Mouse (Mus musculus) neural tube, embryonic 14.5 days (tissue): ENCODE data around the gene Rab10. TPM values are rescaled to one million over a fixed set of nuclear protein-coding genes. Genes with fewer than 3 reads are reported as not detected.

Experiments used
- ATAC-seq: fragments of 200-750 bp; cut with Nextera tagmentation; 2 replicates; pipeline ENCODE4 v1.8.0; 2017; ENCODE audit warnings: low read depth, mild to moderate bottlenecking, moderate TSS enrichment, moderate library complexity
- H3K27ac ChIP-seq: fragments of 300-500 bp; sonication (generic); 2 replicates; pipeline ENCODE4 v1.5.1; 2014; ENCODE audit warnings: low read depth, mild to moderate bottlenecking, control low read depth, low read length, moderate library complexity, mixed read lengths
- H3K27me3 ChIP-seq: fragments of 300-500 bp; sonication (generic); 2 replicates; pipeline ENCODE4 v1.6.1; 2014; ENCODE audit warnings: low read length; ENCODE audit not compliant: control insufficient read depth, insufficient read depth
- H3K36me3 ChIP-seq: fragments of 300-500 bp; sonication (generic); 2 replicates; pipeline ENCODE4 v1.6.1; 2014; ENCODE audit warnings: low read length, mixed read lengths; ENCODE audit not compliant: control insufficient read depth, insufficient read depth
- H3K4me1 ChIP-seq: fragments of 300-500 bp; sonication (generic); 2 replicates; pipeline ENCODE4 v1.6.1; 2014; ENCODE audit warnings: low read length; ENCODE audit not compliant: control insufficient read depth, insufficient read depth
- H3K4me2 ChIP-seq: fragments of 300-500 bp; sonication (generic); 2 replicates; pipeline ENCODE4 v1.6.1; 2014; ENCODE audit warnings: mild to moderate bottlenecking, low read depth, low read length, control low read depth
- H3K4me3 ChIP-seq: fragments of 300-500 bp; sonication (generic); 2 replicates; pipeline ENCODE4 v1.5.1; 2014; ENCODE audit warnings: low read depth, low read length, control low read depth, mixed read lengths
- H3K9ac ChIP-seq: fragments of 300-500 bp; sonication (generic); replicated peaks from 2 replicates; pipeline ENCODE4 v1.6.1; 2014; ENCODE audit warnings: low read depth, mild to moderate bottlenecking, control low read depth, low read length, mixed read lengths
- H3K9me3 ChIP-seq: fragments of 300-500 bp; sonication (generic); 2 replicates; pipeline ENCODE4 v1.6.1; 2016; ENCODE audit warnings: low read length; ENCODE audit not compliant: control insufficient read depth
- WGBS: fragments of 180-500 bp; shearing (Covaris S2); extraction: QIAGEN DNeasy Blood & Tissue Kit; methylation state at CpG from one replicate; pipeline ENCODE4 v1.1.7; 2014; 5-methylcytosine and 5-hydroxymethylcytosine counted together
- polyA plus RNA-seq: library from polyadenylated mRNA; unstranded; fragments of >200 nt; fragmentation: Nextera tagmentation; extraction: Ambion mirVana; gene quantifications from 2 replicates; pipeline ENCODE4 v1.2.1, GENCODE M21; 2014

Rab10 gene
- polyA plus RNA-seq: 157 and 179 TPM in 2 replicates

DNA sequence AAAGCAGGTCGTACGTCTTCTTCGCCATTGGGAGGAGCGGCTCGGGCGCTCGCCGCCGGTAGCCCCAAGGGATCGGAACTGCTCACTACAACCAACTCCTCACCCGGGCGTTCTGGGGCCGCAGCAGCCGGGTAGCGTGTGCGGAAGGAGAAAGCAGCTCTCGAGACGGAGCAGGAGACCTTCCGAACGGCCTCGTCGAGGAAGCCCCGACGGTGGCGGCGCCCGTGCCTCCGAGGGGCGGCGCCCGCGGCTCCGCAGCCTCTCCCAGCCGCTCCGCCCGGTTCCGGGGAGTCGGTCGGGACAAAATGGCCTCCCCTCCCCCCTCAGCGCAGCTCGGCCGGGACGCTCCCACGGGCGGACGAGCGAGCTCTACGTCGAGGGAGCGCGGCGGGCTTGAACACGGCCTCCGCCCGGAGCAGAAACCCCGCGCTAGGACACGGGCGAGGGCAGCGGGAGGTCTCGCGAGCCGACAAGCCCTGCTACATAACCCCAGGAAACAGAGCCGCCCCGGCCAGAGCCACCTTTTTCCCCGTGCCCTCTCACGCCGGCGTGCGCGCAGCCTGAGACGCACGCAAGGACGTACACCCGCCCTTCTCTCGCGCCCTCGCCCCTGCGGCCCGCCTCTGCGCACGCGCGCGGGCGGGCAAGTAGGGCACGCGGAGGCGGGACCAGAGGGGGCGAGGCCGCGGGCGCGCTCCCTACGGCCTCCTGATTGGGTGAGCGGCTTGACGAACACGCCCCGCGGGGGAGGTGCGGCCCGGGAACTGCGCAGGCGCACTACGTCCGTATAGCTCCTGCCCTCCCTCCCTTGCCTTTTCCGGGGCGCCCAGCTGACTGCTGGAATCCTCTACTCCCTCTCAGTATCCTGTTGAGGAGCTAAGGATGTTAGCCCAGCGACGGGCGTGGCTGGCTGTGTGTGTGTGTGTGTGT lies at the start of gene Rab10:
Rab10 (minus strand) TSS at position 579 of the 930 bp plus-strand sequence.
- H3K9me3 ChIP-seq: no peaks in the 10 kb centered on the region
- ATAC-seq: peak; percentile 97
- WGBS: under 1% methylated on average over 108 of the region's 111 CpGs
- H3K36me3 ChIP-seq: no peaks in the 10 kb centered on the region
- peaks cover 19% of the 10 kb centered on the region for H3K4me1 ChIP-seq
- H3K27ac ChIP-seq: peak within 1 kb of the TSS; percentile 96
- peak within 1 kb of the TSS; percentile 82 for H3K9ac ChIP-seq
- no peaks in the 10 kb centered on the region for H3K27me3 ChIP-seq
- peak within 1 kb of the TSS; percentile 83 for H3K4me2 ChIP-seq
- H3K4me3 ChIP-seq: peak within 1 kb of the TSS; percentile 89

GRCm38 (mm10) chr12:3359302-3359701 lies 49.5 kb upstream of the Rab10 start:
- no peak overlapping the region for H3K9ac ChIP-seq
- 30% methylated on average over 3 of the region's 3 CpGs for WGBS
- no peak overlapping the region for H3K4me3 ChIP-seq
- no peak for ATAC-seq
- H3K36me3 ChIP-seq: no peaks in the 10 kb centered on the region
- H3K4me1 ChIP-seq: no peaks in the 10 kb centered on the region
- H3K27ac ChIP-seq: no peak overlapping the region
- no peak overlapping the region for H3K4me2 ChIP-seq
- H3K9me3 ChIP-seq: no peaks in the 10 kb centered on the region
- no peaks in the 10 kb centered on the region for H3K27me3 ChIP-seq

DNA sequence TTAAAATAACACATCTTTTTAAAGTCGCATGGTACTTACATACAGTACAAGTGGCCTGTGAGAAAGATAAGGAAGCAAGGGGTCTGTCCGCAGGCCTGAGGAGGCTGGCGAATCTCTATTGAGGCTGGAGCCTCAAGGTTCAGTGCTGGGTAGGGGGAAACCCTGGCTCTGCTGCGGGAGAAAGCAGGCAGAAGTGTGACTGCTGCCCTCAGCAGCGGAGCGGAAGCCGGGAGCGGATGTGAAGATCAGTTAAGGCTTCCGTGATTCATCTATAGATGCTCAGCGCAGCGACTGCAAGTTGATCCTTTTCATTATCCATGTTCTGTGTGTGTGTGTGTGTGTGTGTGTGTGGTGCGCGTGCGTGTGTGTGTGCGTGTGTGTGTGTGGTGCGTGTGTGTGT lies 47.1 kb upstream of the Rab10 start:
- Histone ChIP-seq H3K4me3 (no peak overlapping the region; the same call in 1 of the 2 replicates), H3K9ac (no peak overlapping the region), H3K27ac (no peak overlapping the region), H3K36me3 (no peaks in the 10 kb centered on the region), H3K9me3 (no peaks in the 10 kb centered on the region), H3K27me3 (no peaks in the 10 kb centered on the region), H3K4me2 (no peak overlapping the region), H3K4me1 (no peaks in the 10 kb centered on the region)
- 68% methylated on average over 16 of the region's 16 CpGs for WGBS
- no peak for ATAC-seq

DNA sequence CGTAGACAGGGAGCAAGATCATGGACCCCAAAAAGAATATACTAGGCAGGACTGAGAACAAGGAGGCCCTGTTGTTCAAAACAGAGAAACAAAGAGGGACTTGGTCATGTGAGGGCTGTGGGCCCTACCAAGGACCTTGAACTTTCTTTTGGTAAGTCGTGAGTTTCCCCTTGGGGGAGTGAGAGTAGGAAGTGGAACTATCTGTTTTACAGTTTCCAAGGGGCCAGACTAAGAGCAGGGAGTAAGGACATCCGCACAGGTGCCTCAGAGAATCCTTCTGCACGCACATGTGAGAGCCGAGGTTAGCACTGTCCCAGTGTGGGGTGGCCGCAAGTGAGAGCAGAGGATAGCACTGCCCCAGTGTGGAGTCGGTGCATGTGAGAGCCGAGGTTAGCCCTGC lies 45.3 kb upstream of the Rab10 start:
- Histone ChIP-seq H3K4me1 (no peaks in the 10 kb centered on the region), H3K9me3 (no peaks in the 10 kb centered on the region), H3K4me2 (no peak overlapping the region), H3K36me3 (no peaks in the 10 kb centered on the region), H3K9ac (no peak overlapping the region), H3K4me3 (no peak overlapping the region), H3K27ac (no peak overlapping the region), H3K27me3 (no peaks in the 10 kb centered on the region)
- no peak for ATAC-seq
- 78% methylated on average over 8 of the region's 8 CpGs for WGBS

- H3K4me3 ChIP-seq: no peak overlapping the region
- no peaks in the 10 kb centered on the region for H3K4me1 ChIP-seq
- ATAC-seq: no peak
- H3K36me3 ChIP-seq: no peaks in the 10 kb centered on the region
- H3K4me2 ChIP-seq: no peak overlapping the region
- no peaks in the 10 kb centered on the region for H3K27me3 ChIP-seq
- no peak overlapping the region for H3K27ac ChIP-seq
- H3K9ac ChIP-seq: no peak overlapping the region
- H3K9me3 ChIP-seq: no peaks in the 10 kb centered on the region
- WGBS: 85% methylated on average over 6 of the region's 6 CpGs
These were observed 42.4 kb upstream of the Rab10 start for GRCm38 (mm10) chr12:3352216-3352615.

GRCm38 (mm10) chr12:3350136-3350535 lies 40.4 kb upstream of the Rab10 start:
- ATAC-seq: no peak
- WGBS: 79% methylated on average over 5 of the region's 5 CpGs
- Histone ChIP-seq H3K9me3 (no peaks in the 10 kb centered on the region), H3K9ac (no peak overlapping the region), H3K27ac (no peak overlapping the region), H3K27me3 (no peaks in the 10 kb centered on the region), H3K4me3 (no peak overlapping the region), H3K4me2 (no peak overlapping the region), H3K4me1 (no peaks in the 10 kb centered on the region), H3K36me3 (no peaks in the 10 kb centered on the region)

DNA sequence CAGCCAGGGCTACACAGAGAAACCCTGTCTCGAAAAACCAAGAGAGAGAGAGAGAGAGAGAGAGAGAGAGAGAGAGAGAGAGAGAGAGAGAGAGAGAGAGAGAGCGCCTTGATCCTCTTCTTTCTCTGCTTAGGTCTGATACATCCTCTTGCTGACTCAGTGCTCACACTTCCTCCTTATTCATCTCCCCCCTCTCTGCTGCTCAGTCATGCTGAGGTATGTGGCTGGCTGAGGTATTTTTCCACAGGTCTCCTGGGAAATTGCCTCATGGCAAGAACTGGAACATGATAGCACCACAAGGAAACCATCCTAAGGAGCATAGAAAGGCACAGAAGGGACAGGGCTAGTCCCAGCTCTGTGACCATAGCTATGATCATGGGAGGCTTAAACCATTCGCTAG lies 39.6 kb upstream of the Rab10 start:
- Histone ChIP-seq H3K4me2 (no peak overlapping the region), H3K9ac (no peak overlapping the region), H3K4me1 (no peaks in the 10 kb centered on the region), H3K27me3 (no peaks in the 10 kb centered on the region), H3K27ac (no peak overlapping the region), H3K36me3 (no peaks in the 10 kb centered on the region), H3K9me3 (no peaks in the 10 kb centered on the region), H3K4me3 (no peak overlapping the region)
- 80% methylated on average over 2 of the region's 3 CpGs for WGBS
- no peak for ATAC-seq

- Histone ChIP-seq H3K9ac (no peak overlapping the region), H3K4me3 (no peak overlapping the region), H3K9me3 (no peaks in the 10 kb centered on the region), H3K27me3 (no peaks in the 10 kb centered on the region), H3K36me3 (no peaks in the 10 kb centered on the region), H3K27ac (no peak overlapping the region), H3K4me1 (no peaks in the 10 kb centered on the region), H3K4me2 (no peak overlapping the region)
- ATAC-seq: no peak
These were observed 37.9 kb upstream of the Rab10 start for GRCm38 (mm10) chr12:3347682-3348081.

DNA sequence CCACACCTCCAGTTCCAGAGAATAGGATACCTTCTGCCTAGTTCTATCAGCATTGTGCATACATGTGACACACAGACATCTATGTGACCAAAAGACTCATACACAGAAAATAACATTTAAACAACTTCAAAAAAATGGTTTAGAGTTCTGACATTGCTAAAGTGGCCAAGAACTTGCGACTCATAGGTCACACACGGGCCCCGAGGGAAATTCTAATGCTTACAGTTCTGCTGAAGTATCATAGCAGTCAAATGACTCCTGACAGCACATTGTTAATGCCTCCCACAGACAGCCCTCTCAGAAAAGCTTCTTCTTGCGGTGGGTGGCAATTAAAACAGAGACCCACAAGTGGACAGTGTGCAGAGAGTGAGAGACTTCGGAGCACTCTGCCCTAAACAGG lies 35.3 kb upstream of the Rab10 start:
- Histone ChIP-seq H3K27ac (no peak overlapping the region), H3K4me3 (no peak overlapping the region), H3K36me3 (no peaks in the 10 kb centered on the region), H3K9ac (no peak overlapping the region), H3K4me1 (no peaks in the 10 kb centered on the region), H3K9me3 (no peaks in the 10 kb centered on the region), H3K27me3 (no peaks in the 10 kb centered on the region), H3K4me2 (no peak overlapping the region)
- no peak for ATAC-seq
- WGBS: 87% methylated on average over 5 of the region's 5 CpGs
